Mouse (Mus musculus): ENCODE data around the gene Sstr5.

DNA sequence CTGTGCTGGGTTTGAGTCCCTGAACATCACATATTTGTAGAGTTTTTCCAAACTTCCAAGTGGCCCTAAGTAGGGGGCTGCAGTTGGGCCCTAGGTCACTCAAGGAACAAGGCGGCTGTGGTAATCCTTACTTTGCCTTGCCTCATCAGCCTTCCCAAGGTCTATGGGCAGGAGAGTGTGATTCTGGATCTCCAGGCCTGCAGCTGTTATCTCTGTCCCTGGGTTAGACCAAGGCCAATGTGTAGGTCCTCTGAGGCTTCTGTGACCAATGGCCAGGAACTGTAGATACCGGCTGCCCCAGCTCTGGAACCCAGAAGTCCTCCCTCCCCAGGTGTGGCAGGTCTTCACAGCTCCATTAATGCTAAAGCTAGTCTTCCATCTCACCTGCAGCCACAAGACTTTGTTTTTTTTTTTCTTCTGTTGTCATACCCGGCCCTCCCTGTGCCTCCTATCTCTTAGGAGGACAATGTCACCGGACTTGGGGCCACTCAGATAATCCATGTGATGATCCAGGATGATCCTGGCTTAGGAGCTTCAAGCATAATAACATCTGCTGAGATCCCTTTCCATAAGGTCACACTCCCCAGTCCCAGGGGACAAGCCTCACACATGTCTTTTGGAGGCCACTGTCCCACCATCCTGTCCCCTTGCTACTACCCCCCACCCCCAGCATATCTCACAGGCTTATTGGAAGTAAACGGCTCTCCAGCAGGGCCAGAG is 44.7 kb downstream of the Sstr5 start:
- TF ChIP-seq POLR2AphosphoS5 (IDR thresholded peaks at IDR 0.05; ENCODE audit: insufficient replicate concordance, low read depth, low read length) (no peak), CTCF (IDR thresholded peaks at IDR 0.05; ENCODE audit: low read depth, low read length) (no peak)
